Mouse (Mus musculus): Measurements from ENCODE around the gene Mknk2. TPM values are rescaled to one million over a fixed set of nuclear protein-coding genes. Genes with fewer than 3 reads are reported as not detected.
A peak's percentile ranks its signal among the peaks of the same experiment; 100 is the strongest.

Mknk2 gene
- polyA plus RNA-seq, 2 experiments: 93.0 to 108 TPM

- Histone ChIP-seq H3K27me3 (ENCODE audit: control insufficient read depth, insufficient read depth, low read length) (no peaks in the 10 kb centered on the region), H3K9me3 (ENCODE audit: control insufficient read depth, low read length) (no peaks in the 10 kb centered on the region), H3K27ac (replicated peaks; ENCODE audit: low read depth, low read length) (no peak overlapping the region), H3K4me1 (ENCODE audit: control insufficient read depth, insufficient read depth, low read length) (no peaks in the 10 kb centered on the region), H3K9ac (ENCODE audit: low read depth, low read length, severe bottlenecking) (no peak overlapping the region), H3K36me3 (ENCODE audit: control insufficient read depth, insufficient read depth, low read length) (peaks cover 66% of the 10 kb centered on the region), H3K4me3 (replicated peaks; ENCODE audit: low read length) (no peak overlapping the region), H3K4me2 (replicated peaks; ENCODE audit: low read depth, low read length, severe bottlenecking) (no peak overlapping the region)
- DNase-seq (ENCODE audit: low spot score): no peak
- no peak for ATAC-seq (ENCODE audit: low FRiP score, low read depth)
- TF ChIP-seq POLR2A (IDR thresholded peaks at IDR 0.05; ENCODE audit: borderline replicate concordance, extremely low read depth, insufficient read depth, insufficient read length): no peak
- WGBS: 80% methylated on average over 14 of the region's 14 CpGs
Observed at GRCm38 (mm10) chr10:80692249-80693165, 14.6 kb upstream of the Mknk2 start.

- Histone ChIP-seq H3K9ac (ENCODE audit: low read depth, low read length, severe bottlenecking) (no peak overlapping the region), H3K4me1 (ENCODE audit: control insufficient read depth, insufficient read depth, low read length) (no peaks in the 10 kb centered on the region), H3K4me3 (replicated peaks; ENCODE audit: low read length) (no peak overlapping the region), H3K4me2 (replicated peaks; ENCODE audit: low read depth, low read length, severe bottlenecking) (no peak overlapping the region), H3K36me3 (ENCODE audit: control insufficient read depth, insufficient read depth, low read length) (peaks cover 86% of the 10 kb centered on the region), H3K27ac (replicated peaks; ENCODE audit: low read depth, low read length) (no peak overlapping the region), H3K27me3 (ENCODE audit: control insufficient read depth, insufficient read depth, low read length) (no peaks in the 10 kb centered on the region), H3K9me3 (ENCODE audit: control insufficient read depth, low read length) (no peaks in the 10 kb centered on the region)
- ATAC-seq (ENCODE audit: low FRiP score, low read depth) (peak; percentile 65; the same call in 1 of the 2 replicates), DNase-seq (ENCODE audit: low spot score) (peak; percentile 72)
- no peak for TF ChIP-seq POLR2A (IDR thresholded peaks at IDR 0.05; ENCODE audit: borderline replicate concordance, extremely low read depth, insufficient read depth, insufficient read length)
- 43% methylated on average over 5 of the region's 5 CpGs for WGBS
Observed at GRCm38 (mm10) chr10:80687850-80688249, 9.9 kb upstream of the Mknk2 start.

- no peaks in the 10 kb centered on the region for H3K4me1 ChIP-seq (ENCODE audit: control insufficient read depth, insufficient read depth, low read length)
- no peaks in the 10 kb centered on the region for H3K9me3 ChIP-seq (ENCODE audit: control insufficient read depth, low read length)
- peaks cover 80% of the 10 kb centered on the region for H3K36me3 ChIP-seq (ENCODE audit: control insufficient read depth, insufficient read depth, low read length)
- no peak for TF ChIP-seq POLR2A (IDR thresholded peaks at IDR 0.05; ENCODE audit: borderline replicate concordance, extremely low read depth, insufficient read depth, insufficient read length)
- no peak for DNase-seq (ENCODE audit: low spot score)
- 94% methylated on average over 3 of the region's 3 CpGs for WGBS
- H3K9ac ChIP-seq (ENCODE audit: low read depth, low read length, severe bottlenecking): no peak overlapping the region
- H3K4me2 ChIP-seq (replicated peaks; ENCODE audit: low read depth, low read length, severe bottlenecking): no peak overlapping the region
- H3K4me3 ChIP-seq (replicated peaks; ENCODE audit: low read length): no peak overlapping the region
- no peak for ATAC-seq (ENCODE audit: low FRiP score, low read depth)
- no peak overlapping the region for H3K27ac ChIP-seq (replicated peaks; ENCODE audit: low read depth, low read length)
- no peaks in the 10 kb centered on the region for H3K27me3 ChIP-seq (ENCODE audit: control insufficient read depth, insufficient read depth, low read length)
Observed at GRCm38 (mm10) chr10:80686617-80687016, 8.7 kb upstream of the Mknk2 start.

- no peaks in the 10 kb centered on the region for H3K9me3 ChIP-seq (ENCODE audit: control insufficient read depth, low read length)
- H3K9ac ChIP-seq (ENCODE audit: low read depth, low read length, severe bottlenecking): no peak overlapping the region
- 91% methylated on average over 4 of the region's 4 CpGs for WGBS
- no peaks in the 10 kb centered on the region for H3K27me3 ChIP-seq (ENCODE audit: control insufficient read depth, insufficient read depth, low read length)
- TF ChIP-seq POLR2A (IDR thresholded peaks at IDR 0.05; ENCODE audit: borderline replicate concordance, extremely low read depth, insufficient read depth, insufficient read length): no peak
- H3K4me2 ChIP-seq (replicated peaks; ENCODE audit: low read depth, low read length, severe bottlenecking): no peak overlapping the region
- no peak overlapping the region for H3K4me3 ChIP-seq (replicated peaks; ENCODE audit: low read length)
- no peak overlapping the region for H3K27ac ChIP-seq (replicated peaks; ENCODE audit: low read depth, low read length)
- peaks cover 64% of the 10 kb centered on the region for H3K36me3 ChIP-seq (ENCODE audit: control insufficient read depth, insufficient read depth, low read length)
- DNase-seq (ENCODE audit: low spot score): no peak
- no peak for ATAC-seq (ENCODE audit: low FRiP score, low read depth)
- no peaks in the 10 kb centered on the region for H3K4me1 ChIP-seq (ENCODE audit: control insufficient read depth, insufficient read depth, low read length)
Observed at GRCm38 (mm10) chr10:80684984-80685383, 7.1 kb upstream of the Mknk2 start.

- no peaks in the 10 kb centered on the region for H3K9me3 ChIP-seq (ENCODE audit: control insufficient read depth, low read length)
Observed at GRCm38 (mm10) chr10:80684214-80684613, 6.3 kb upstream of the Mknk2 start.

More at GRCm38 (mm10) chr10:80684214-80684613, 6.3 kb upstream of the Mknk2 start:
- no peak for DNase-seq (ENCODE audit: low spot score)
- no peak overlapping the region for H3K4me3 ChIP-seq (replicated peaks; ENCODE audit: low read length)
- 61% methylated on average over 6 of the region's 6 CpGs for WGBS
- TF ChIP-seq POLR2A (IDR thresholded peaks at IDR 0.05; ENCODE audit: borderline replicate concordance, extremely low read depth, insufficient read depth, insufficient read length): no peak
- no peaks in the 10 kb centered on the region for H3K27me3 ChIP-seq (ENCODE audit: control insufficient read depth, insufficient read depth, low read length)
- H3K9ac ChIP-seq (ENCODE audit: low read depth, low read length, severe bottlenecking): no peak overlapping the region
- peaks cover 56% of the 10 kb centered on the region for H3K36me3 ChIP-seq (ENCODE audit: control insufficient read depth, insufficient read depth, low read length)
- H3K27ac ChIP-seq (replicated peaks; ENCODE audit: low read depth, low read length): no peak overlapping the region
- no peak overlapping the region for H3K4me2 ChIP-seq (replicated peaks; ENCODE audit: low read depth, low read length, severe bottlenecking)
- peaks cover 5% of the 10 kb centered on the region for H3K4me1 ChIP-seq (ENCODE audit: control insufficient read depth, insufficient read depth, low read length)
- no peak for ATAC-seq (ENCODE audit: low FRiP score, low read depth)
